Mouse (Mus musculus) MEL (cell line): ENCODE measurements around the gene Ints13. TPM values are rescaled to one million over a fixed set of nuclear protein-coding genes. Genes with fewer than 3 reads are reported as not detected.

Source experiments
- DNase-seq: peaks from one replicate; pipeline ENCODE4 v3.0.0; 2011; ENCODE audit warnings: low read depth, low spot score
- H3K27ac ChIP-seq: 2 replicates; pipeline ENCODE4 v1.5.1; 2012; ENCODE audit warnings: low read depth, mild to moderate bottlenecking, control low read depth, low read length, moderate library complexity; ENCODE audit not compliant: control insufficient read depth
- H3K27me3 ChIP-seq, 2 experiments: fragments of 150-350 bp in 1 of 2; sonication (generic) in 1 of 2; 2 replicates each; pipeline ENCODE4 v1.6.1; 2012; ENCODE audit warnings: low read length in 2 of 2, mild to moderate bottlenecking in 2 of 2, improper control_type of control experiment in 1 of 2, moderate library complexity in 1 of 2; ENCODE audit not compliant: insufficient read depth in 2 of 2, control insufficient read depth in 1 of 2
- H3K36me3 ChIP-seq, 2 experiments: 2 replicates each; pipeline ENCODE4 v1.6.1; 2012 to 2014; ENCODE audit warnings: low read length in 2 of 2, improper control_type of control experiment in 1 of 2, inconsistent platforms in 1 of 2, mild to moderate bottlenecking in 1 of 2; ENCODE audit not compliant: insufficient read depth in 2 of 2, control insufficient read depth in 1 of 2
- H3K4me1 ChIP-seq, 2 experiments: fragments of 150-350 bp in 1 of 2; sonication (generic) in 1 of 2; 2 replicates each; pipeline ENCODE4 v1.6.1; 2012; ENCODE audit warnings: low read length in 2 of 2, improper control_type of control experiment in 1 of 2, mild to moderate bottlenecking in 1 of 2; ENCODE audit not compliant: insufficient read depth in 2 of 2, control insufficient read depth in 1 of 2
- H3K4me3 ChIP-seq, 2 experiments: fragments of 150-350 bp in 1 of 2; sonication (generic) in 1 of 2; 2 replicates each; pipeline ENCODE4 v1.5.1; 2012; ENCODE audit warnings: low read depth in 2 of 2, low read length in 2 of 2, mild to moderate bottlenecking in 2 of 2, moderate library complexity in 2 of 2, control low read depth in 1 of 2, improper control_type of control experiment in 1 of 2; ENCODE audit not compliant: control insufficient read depth in 1 of 2, insufficient read depth in 1 of 2
- H3K79me2 ChIP-seq: 2 replicates; pipeline ENCODE4 v1.6.1; 2012; ENCODE audit warnings: mild to moderate bottlenecking, low read length, moderate library complexity; ENCODE audit not compliant: control insufficient read depth, poor library complexity, insufficient read depth
- H3K9ac ChIP-seq: 2 replicates; pipeline ENCODE4 v1.6.1; 2012; ENCODE audit warnings: low read depth, mild to moderate bottlenecking, control low read depth, low read length, moderate library complexity; ENCODE audit not compliant: control insufficient read depth, poor library complexity, severe bottlenecking
- H3K9me3 ChIP-seq: fragments of 150-350 bp; sonication (generic); replicated peaks from 2 replicates; pipeline ENCODE4 v1.6.1; 2012; ENCODE audit warnings: mild to moderate bottlenecking, low read length, improper control_type of control experiment, moderate library complexity; ENCODE audit not compliant: insufficient read depth
- BHLHE40 ChIP-seq: IDR thresholded peaks from 2 replicates; pipeline ENCODE4 v1.6.1; 2012; ENCODE audit warnings: low read depth, mild to moderate bottlenecking, inconsistent platforms, low read length, improper control_type of control experiment, borderline replicate concordance
- CHD2 ChIP-seq: IDR thresholded peaks from 2 replicates; pipeline ENCODE4 v1.6.1; 2011; ENCODE audit warnings: low read length, improper control_type of control experiment
- E2F4 ChIP-seq: IDR thresholded peaks from 2 replicates; pipeline ENCODE4 v1.6.1; 2011; ENCODE audit warnings: low read depth, low read length, improper control_type of control experiment, borderline replicate concordance
- EP300 ChIP-seq, 2 experiments: IDR thresholded peaks; 2 replicates each; pipeline ENCODE4 v1.6.1; 2011; ENCODE audit warnings: improper control_type of control experiment in 2 of 2, low read length in 2 of 2, low read depth in 1 of 2, mild to moderate bottlenecking in 1 of 2
- ETS1 ChIP-seq: IDR thresholded peaks from 2 replicates; pipeline ENCODE4 v1.6.1; 2012; ENCODE audit warnings: low read depth, mild to moderate bottlenecking, inconsistent platforms, low read length, improper control_type of control experiment, moderate library complexity
- GABPA ChIP-seq: IDR thresholded peaks from 2 replicates; pipeline ENCODE4 v1.6.1; 2012; ENCODE audit warnings: low read depth, mild to moderate bottlenecking, inconsistent platforms, low read length, improper control_type of control experiment, moderate library complexity
- GATA1 ChIP-seq: IDR thresholded peaks from 2 replicates; pipeline ENCODE4 v1.6.1; 2011; ENCODE audit warnings: low read depth, low read length, improper control_type of control experiment
- JUND ChIP-seq: IDR thresholded peaks from 2 replicates; pipeline ENCODE4 v1.6.1; 2011; ENCODE audit warnings: low read depth, mild to moderate bottlenecking, improper control_type of control experiment, low read length
- MAZ ChIP-seq: IDR thresholded peaks from 2 replicates; pipeline ENCODE4 v1.6.1; 2012; ENCODE audit warnings: low read depth, mild to moderate bottlenecking, inconsistent platforms, low read length, improper control_type of control experiment
- MEF2A ChIP-seq: IDR thresholded peaks from 2 replicates; pipeline ENCODE4 v1.6.1; 2014; ENCODE audit warnings: low read depth, mild to moderate bottlenecking, inconsistent platforms, low read length, improper control_type of control experiment; ENCODE audit not compliant: poor library complexity, insufficient replicate concordance, severe bottlenecking; ENCODE audit errors: extremely low read depth
- MXI1 ChIP-seq: IDR thresholded peaks from 2 replicates; pipeline ENCODE4 v1.6.1; 2011; ENCODE audit warnings: mild to moderate bottlenecking, low read depth, low read length, improper control_type of control experiment
- MYC ChIP-seq: IDR thresholded peaks from 2 replicates; pipeline ENCODE4 v1.6.1; 2011; ENCODE audit warnings: low read depth, mild to moderate bottlenecking, low read length, improper control_type of control experiment, moderate library complexity
- NRF1 ChIP-seq: IDR thresholded peaks from 2 replicates; pipeline ENCODE4 v1.6.1; 2014; ENCODE audit warnings: low read depth, mild to moderate bottlenecking, inconsistent platforms, low read length, improper control_type of control experiment, moderate library complexity; ENCODE audit not compliant: poor library complexity, insufficient read depth, severe bottlenecking
- POLR2A ChIP-seq, 2 experiments: IDR thresholded peaks; 2 replicates each; pipeline ENCODE4 v1.6.1; 2011 to 2012; ENCODE audit warnings: low read length in 2 of 2, mild to moderate bottlenecking in 2 of 2, control low read depth in 1 of 2, improper control_type of control experiment in 1 of 2, low read depth in 1 of 2, moderate library complexity in 1 of 2; ENCODE audit not compliant: control insufficient read depth in 1 of 2, insufficient read depth in 1 of 2, poor library complexity in 1 of 2
- POLR2AphosphoS5 ChIP-seq: IDR thresholded peaks from 2 replicates; pipeline ENCODE4 v1.6.1; 2012; ENCODE audit warnings: low read depth, borderline replicate concordance, mild to moderate bottlenecking, inconsistent platforms, low read length, moderate library complexity, mixed read lengths
- RAD21 ChIP-seq: IDR thresholded peaks from 2 replicates; pipeline ENCODE4 v1.6.1; 2011; ENCODE audit warnings: mild to moderate bottlenecking, low read depth, low read length, improper control_type of control experiment
- RCOR1 ChIP-seq: IDR thresholded peaks from 2 replicates; pipeline ENCODE4 v1.6.1; 2012; ENCODE audit warnings: low read depth, mild to moderate bottlenecking, inconsistent platforms, low read length, improper control_type of control experiment
- SIN3A ChIP-seq: IDR thresholded peaks from 2 replicates; pipeline ENCODE4 v1.6.1; 2012; ENCODE audit warnings: low read length, improper control_type of control experiment, inconsistent platforms
- SMC3 ChIP-seq: IDR thresholded peaks from 2 replicates; pipeline ENCODE4 v1.6.1; 2011; ENCODE audit warnings: low read depth, low read length, improper control_type of control experiment
- TBP ChIP-seq: IDR thresholded peaks from 2 replicates; pipeline ENCODE4 v1.8.0; 2011; ENCODE audit warnings: low read depth, low read length, improper control_type of control experiment
- TCF12 ChIP-seq: IDR thresholded peaks from 2 replicates; pipeline ENCODE4 v1.6.1; 2014; ENCODE audit warnings: low read depth, mild to moderate bottlenecking, inconsistent platforms, low read length, improper control_type of control experiment, moderate library complexity
- UBTF ChIP-seq: IDR thresholded peaks from 2 replicates; pipeline ENCODE4 v1.6.1; 2012; ENCODE audit warnings: low read depth, mild to moderate bottlenecking, inconsistent platforms, low read length, improper control_type of control experiment, moderate library complexity, borderline replicate concordance; ENCODE audit not compliant: insufficient read depth
- USF1 ChIP-seq: IDR thresholded peaks from 2 replicates; pipeline ENCODE4 v1.6.1; 2014; ENCODE audit warnings: low read depth, mild to moderate bottlenecking, inconsistent platforms, low read length, improper control_type of control experiment, moderate library complexity
- ZKSCAN1 ChIP-seq: IDR thresholded peaks from 2 replicates; pipeline ENCODE4 v1.6.1; 2012; ENCODE audit warnings: low read depth, mild to moderate bottlenecking, inconsistent platforms, low read length, improper control_type of control experiment, moderate library complexity
- ZNF384 ChIP-seq: IDR thresholded peaks from 2 replicates; pipeline ENCODE4 v1.6.1; 2012; ENCODE audit warnings: low read depth, mild to moderate bottlenecking, inconsistent platforms, low read length, improper control_type of control experiment
- polyA plus RNA-seq, 2 experiments: library from polyadenylated mRNA; stranded (reverse) in 1 of 2; unstranded in 1 of 2; fragments of >175 nt in 1 of 2; fragments of >200 nt in 1 of 2; gene quantifications; 2 replicates each; pipeline versions ENCODE4 v1.2.1 to v1.2.4; 2012; ENCODE audit warnings: low replicate concordance in 2 of 2, low read depth in 1 of 2; ENCODE audit not compliant: insufficient read length in 2 of 2, insufficient read depth in 1 of 2, missing spikeins in 1 of 2
- total RNA-seq: library from RNA; depleted of rRNA; stranded (reverse); fragments of 300-350 nt; gene quantifications from 2 replicates; pipeline ENCODE4 v1.2.3, GENCODE M21; 2012

Ints13 gene
- total and polyA plus RNA-seq, 3 experiments = 63.5 to 70.2 TPM; not detected in 1

- H3K4me1 ChIP-seq = peaks cover 18 to 25% of the 10 kb centered on the region in 2 experiments
- H3K27me3 ChIP-seq = no peaks in the 10 kb centered on the region
- no peak for DNase-seq
These were observed 73.2 kb downstream of the Ints13 start for GRCm38 (mm10) chr6:146504459-146504858.

GRCm38 (mm10) chr6:146502856-146503255, 74.8 kb downstream of the Ints13 start:
- no peak overlapping the region; a peak in 1 of 4 replicates for H3K4me3 ChIP-seq
- no peaks in the 10 kb centered on the region; the same call in 1 of the 2 replicates for H3K79me2 ChIP-seq
- no peak for TF ChIP-seq NRF1
- no peak for TF ChIP-seq MYC
- no peak for TF ChIP-seq POLR2AphosphoS5
- TF ChIP-seq TCF12 = no peak
- TF ChIP-seq USF1 = no peak
- no peak for TF ChIP-seq JUND
- no peak for TF ChIP-seq ZKSCAN1
- no peak for TF ChIP-seq MAZ
- no peak for TF ChIP-seq SMC3
- TF ChIP-seq UBTF = no peak
- no peak for TF ChIP-seq MXI1
- TF ChIP-seq MEF2A = no peak
- TF ChIP-seq GABPA = no peak
- TF ChIP-seq ZNF384 = no peak
- TF ChIP-seq TBP = no peak
- no peak for DNase-seq
- H3K27me3 ChIP-seq = no peaks in the 10 kb centered on the region
- no peaks in the 10 kb centered on the region for H3K9me3 ChIP-seq
- H3K4me1 ChIP-seq = peaks cover 14 to 23% of the 10 kb centered on the region in 2 experiments
- H3K36me3 ChIP-seq = peaks cover 0 to 10% of the 10 kb centered on the region in 2 experiments; a peak in 2 of 4 replicates
- H3K27ac ChIP-seq = no peak overlapping the region
- H3K9ac ChIP-seq = no peak overlapping the region

More at GRCm38 (mm10) chr6:146504459-146504858, 73.2 kb downstream of the Ints13 start:
- H3K27ac ChIP-seq = no peak overlapping the region
- TF ChIP-seq RAD21 (no peak), SIN3A (no peak), ZKSCAN1 (no peak), ETS1 (peak; percentile 47; the same call in 1 of the 2 replicates), NRF1 (0 out of 2 replicates have a peak, but pooled peaks have one; percentile 6), TCF12 (peak; percentile 36; the same call in 1 of the 2 replicates), MXI1 (peak; percentile 44; the same call in 1 of the 2 replicates), CHD2 (no peak), E2F4 (no peak), BHLHE40 (0 out of 2 replicates have a peak, but pooled peaks have one; percentile 10), EP300 (IDR thresholded peaks at IDR 0.05; ENCODE audit: low read depth in 1 of 2, low read length in 2 of 2) (peak; percentile 39 to 60; a peak in 3 of 4 replicates), POLR2A (IDR thresholded peaks at IDR 0.05; ENCODE audit: control insufficient read depth in 1 of 2, insufficient read depth in 1 of 2, low read depth in 1 of 2, low read length in 2 of 2, poor library complexity in 1 of 2) (no peak), GABPA (0 out of 2 replicates have a peak, but pooled peaks have one; percentile 23), RCOR1 (peak; percentile 64; the same call in 1 of the 2 replicates), GATA1 (peak; percentile 55)
- H3K4me3 ChIP-seq = no peak overlapping the region
- H3K9me3 ChIP-seq = no peaks in the 10 kb centered on the region
- H3K9ac ChIP-seq = no peak overlapping the region
- H3K36me3 ChIP-seq = peaks cover 0 to 10% of the 10 kb centered on the region in 2 experiments; a peak in 2 of 4 replicates
- no peaks in the 10 kb centered on the region; the same call in 1 of the 2 replicates for H3K79me2 ChIP-seq
